Mouse (Mus musculus): Measurements from ENCODE around the gene Selenok. TPM values are rescaled to one million over a fixed set of nuclear protein-coding genes. Genes with fewer than 3 reads are reported as not detected.

Gene Selenok
- total RNA-seq, 2 experiments from 2014 or later: 88.6 to 217 TPM

Other genes starting within 250 kb of the Selenok start
- gene Cacna2d3, start 246.4 kb upstream of the Selenok start, total RNA-seq (2015): not detected in 2 replicates
- not detected in 2 replicates for gene Cacna2d3, start 246.4 kb upstream of the Selenok start, total RNA-seq (2017)
- 16.3 and 20.1 TPM in 2 replicates for gene Actr8, start 10.0 kb downstream of the Selenok start, total RNA-seq (2015)
- 27.9 and 29.7 TPM in 2 replicates for gene Actr8, start 10.0 kb downstream of the Selenok start, total RNA-seq (2017)
- gene Il17rb, start 40.6 kb downstream of the Selenok start, total RNA-seq (2015): 7.1 and 8.0 TPM in 2 replicates
- gene Il17rb, start 40.6 kb downstream of the Selenok start, total RNA-seq (2017): 3.5 and 3.9 TPM in 2 replicates
- gene Chdh, start 40.7 kb downstream of the Selenok start, total RNA-seq (2015): 84.2 and 84.7 TPM in 2 replicates
- gene Chdh, start 40.7 kb downstream of the Selenok start, total RNA-seq (2017): 81.5 and 84.5 TPM in 2 replicates

All from megakaryocyte progenitor cell, adult 5-6 weeks (primary cell).